Mouse (Mus musculus) midbrain, embryonic 14.5 days (tissue): ENCODE results near the gene Apoa2. TPM values are rescaled to one million over a fixed set of nuclear protein-coding genes. Genes with fewer than 3 reads are reported as not detected.

ENCODE experiments used
- ATAC-seq: fragments of 200-750 bp; cut with Nextera tagmentation; 2 replicates; pipeline ENCODE4 v1.8.0; 2017; ENCODE audit warnings: moderate number of reproducible peaks, moderate library complexity; ENCODE audit not compliant: low FRiP score, low TSS enrichment
- DNase-seq: peaks from one replicate; pipeline ENCODE4 v3.0.0-alpha.2; 2015
- H3K27ac ChIP-seq: fragments of 300-500 bp; sonication (generic); replicated peaks from 2 replicates; pipeline ENCODE4 v1.5.1; 2014; ENCODE audit warnings: mild to moderate bottlenecking, low read depth, low read length, moderate library complexity
- H3K27me3 ChIP-seq: fragments of 300-500 bp; sonication (generic); 2 replicates; pipeline ENCODE4 v1.6.1; 2014; ENCODE audit warnings: low read length, control low read depth, mixed read lengths; ENCODE audit not compliant: control insufficient read depth, insufficient read depth
- H3K36me3 ChIP-seq: fragments of 300-500 bp; sonication (generic); 2 replicates; pipeline ENCODE4 v1.6.1; 2014; ENCODE audit warnings: low read length, control low read depth; ENCODE audit not compliant: control insufficient read depth, insufficient read depth
- H3K4me1 ChIP-seq: fragments of 300-500 bp; sonication (generic); 2 replicates; pipeline ENCODE4 v1.6.1; 2014; ENCODE audit warnings: mild to moderate bottlenecking, antibody characterized with exemption, low read length, control low read depth; ENCODE audit not compliant: control insufficient read depth, insufficient read depth
- H3K4me2 ChIP-seq: fragments of 300-500 bp; sonication (generic); 2 replicates; pipeline ENCODE4 v1.6.1; 2014; ENCODE audit warnings: mild to moderate bottlenecking, low read length, moderate library complexity
- H3K4me3 ChIP-seq: fragments of 300-500 bp; sonication (generic); replicated peaks from 2 replicates; pipeline ENCODE4 v1.5.1; 2014; ENCODE audit warnings: low read depth, low read length
- H3K9ac ChIP-seq: fragments of 300-500 bp; sonication (generic); replicated peaks from 2 replicates; pipeline ENCODE4 v1.6.1; 2014; ENCODE audit warnings: mild to moderate bottlenecking, low read length, moderate library complexity
- H3K9me3 ChIP-seq: fragments of 300-500 bp; sonication (generic); 2 replicates; pipeline ENCODE4 v1.6.1; 2016; ENCODE audit warnings: low read length, control low read depth, mixed read lengths; ENCODE audit not compliant: control insufficient read depth
- WGBS: fragments of 180-500 bp; shearing (Covaris S2); extraction: QIAGEN DNeasy Blood & Tissue Kit; methylation state at CpG from one replicate; pipeline ENCODE4 v1.1.7; 2014; 5-methylcytosine and 5-hydroxymethylcytosine counted together
- polyA plus RNA-seq: library from polyadenylated mRNA; unstranded; fragments of >200 nt; fragmentation: Nextera tagmentation; extraction: Ambion mirVana; gene quantifications from 2 replicates; pipeline ENCODE4 v1.2.1, GENCODE M21; 2014

Gene Apoa2
- polyA plus RNA-seq, 1 experiment from 2014 or later = 4.1 TPM

DNA sequence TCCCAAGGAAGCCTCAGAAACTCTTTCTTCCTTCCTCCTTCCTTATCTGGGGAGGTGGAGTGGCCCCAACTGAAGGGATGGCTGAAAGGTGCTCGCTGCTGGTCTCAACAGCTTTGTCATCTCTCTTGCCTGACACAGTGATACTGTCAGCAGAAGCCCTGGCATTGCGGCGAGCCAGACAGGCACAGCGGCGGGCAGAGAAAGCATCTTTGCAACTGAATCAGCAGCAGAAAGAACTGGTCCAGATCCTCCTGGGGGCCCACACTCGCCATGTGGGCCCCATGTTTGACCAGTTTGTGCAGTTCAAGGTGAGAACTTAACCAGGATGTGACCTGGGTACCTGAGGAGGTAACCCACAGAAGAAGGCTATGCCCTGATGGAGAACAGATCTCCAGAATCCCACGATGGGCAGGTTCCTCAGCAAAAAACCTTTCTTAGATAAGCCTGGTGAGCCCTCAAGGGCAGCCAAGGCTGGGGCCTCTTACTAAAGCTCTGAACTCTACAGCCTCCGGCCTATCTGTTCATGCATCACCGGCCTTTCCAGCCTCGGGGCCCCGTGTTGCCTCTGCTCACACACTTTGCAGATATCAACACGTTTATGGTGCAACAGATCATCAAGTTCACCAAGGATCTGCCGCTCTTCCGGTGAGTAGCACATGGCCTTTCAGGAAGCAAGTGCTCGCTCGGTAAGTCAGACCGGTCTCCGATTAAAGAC, 8.5 kb upstream of the Apoa2 start:
- Histone ChIP-seq H3K9ac (no peak overlapping the region), H3K9me3 (no peaks in the 10 kb centered on the region), H3K27me3 (no peaks in the 10 kb centered on the region), H3K36me3 (peaks cover 13% of the 10 kb centered on the region), H3K4me1 (peaks cover 9% of the 10 kb centered on the region), H3K4me3 (no peak overlapping the region), H3K4me2 (no peak overlapping the region), H3K27ac (no peak overlapping the region)
- DNase-seq = no peak
- WGBS = 92% methylated on average over 18 of the region's 18 CpGs
- ATAC-seq = no peak

DNA sequence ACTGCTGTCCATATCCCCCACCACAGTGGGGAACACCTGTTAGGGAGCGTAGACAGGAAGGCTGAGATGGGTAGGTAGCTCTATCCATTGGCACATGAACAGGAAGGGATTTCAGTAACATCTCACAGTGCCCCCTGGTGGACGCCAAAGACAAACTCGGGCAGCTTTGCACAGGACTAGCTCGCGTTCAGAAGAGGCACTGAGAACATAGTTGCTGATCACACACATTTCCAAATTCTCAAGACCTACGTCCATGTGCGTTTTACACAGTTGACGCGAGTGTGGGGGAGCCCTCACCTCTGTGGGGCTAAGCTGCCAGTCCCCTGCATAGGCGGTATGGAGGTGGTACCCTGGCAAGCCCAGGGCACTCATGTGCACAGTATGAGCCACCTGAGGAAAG, 4.0 kb upstream of the Apoa2 start:
- Histone ChIP-seq H3K27me3 (no peaks in the 10 kb centered on the region), H3K9ac (no peak overlapping the region), H3K9me3 (no peaks in the 10 kb centered on the region), H3K27ac (no peak overlapping the region), H3K4me2 (peak overlapping the region; percentile 86), H3K36me3 (peaks cover 13% of the 10 kb centered on the region), H3K4me1 (peaks cover 13% of the 10 kb centered on the region), H3K4me3 (peak overlapping the region; percentile 66; the same call in 1 of the 2 replicates)
- WGBS = 4% methylated on average over 10 of the region's 10 CpGs
- DNase-seq (peak; percentile 94), ATAC-seq (peak; percentile 32)

DNA sequence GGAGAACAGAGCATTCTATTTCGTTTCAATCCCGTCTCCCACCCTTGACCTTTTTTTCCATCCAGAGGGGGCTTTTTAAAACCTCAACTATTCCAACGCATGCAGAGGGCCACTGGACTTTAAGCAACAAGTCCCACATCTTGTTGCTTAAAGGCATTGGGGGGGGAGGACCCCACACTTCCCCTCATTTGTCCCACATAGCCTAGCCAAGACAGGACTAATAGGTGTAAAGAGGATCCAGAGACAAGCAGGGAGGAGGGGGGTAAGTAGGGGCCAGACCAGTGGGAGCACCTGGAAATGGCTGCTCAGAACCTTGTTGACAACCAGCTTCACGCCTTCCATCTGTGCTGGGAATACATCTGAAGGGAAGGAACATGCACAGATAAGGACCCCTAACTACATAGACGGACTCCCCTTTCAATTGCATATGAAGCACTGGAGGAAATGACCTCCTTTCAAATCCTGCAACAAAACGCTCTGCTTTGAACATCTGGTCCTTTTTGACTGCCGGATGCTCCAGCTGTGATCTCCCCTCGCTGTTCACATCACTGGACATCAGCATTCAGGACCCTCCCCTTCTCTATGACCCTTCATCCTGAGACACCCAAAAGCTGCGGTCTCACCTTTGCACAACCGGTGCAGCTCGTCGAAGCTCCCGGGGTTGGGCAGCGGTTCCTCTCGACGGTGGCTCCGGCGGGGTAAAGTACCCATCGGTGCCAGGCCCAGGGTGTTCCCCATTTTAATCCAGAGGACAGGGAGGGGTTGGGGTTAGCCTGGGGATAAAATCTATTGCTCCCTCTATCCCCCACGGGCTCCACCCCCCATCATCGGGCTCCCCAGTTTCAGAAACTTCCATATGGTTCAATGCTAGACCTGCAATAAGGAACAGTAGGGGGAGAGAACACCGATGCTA, 3.3 kb upstream of the Apoa2 start:
- H3K4me3 ChIP-seq = peak overlapping the region; percentile 66
- H3K9me3 ChIP-seq = no peaks in the 10 kb centered on the region
- H3K27me3 ChIP-seq = no peaks in the 10 kb centered on the region
- peak overlapping the region; percentile 72; the same call in 1 of the 2 replicates for H3K27ac ChIP-seq
- 6% methylated on average over 22 of the region's 22 CpGs for WGBS
- no peak for ATAC-seq
- H3K4me2 ChIP-seq = peak overlapping the region; percentile 86
- H3K36me3 ChIP-seq = peaks cover 13% of the 10 kb centered on the region
- peaks cover 13% of the 10 kb centered on the region for H3K4me1 ChIP-seq
- DNase-seq = no peak
- H3K9ac ChIP-seq = peak overlapping the region; percentile 63

DNA sequence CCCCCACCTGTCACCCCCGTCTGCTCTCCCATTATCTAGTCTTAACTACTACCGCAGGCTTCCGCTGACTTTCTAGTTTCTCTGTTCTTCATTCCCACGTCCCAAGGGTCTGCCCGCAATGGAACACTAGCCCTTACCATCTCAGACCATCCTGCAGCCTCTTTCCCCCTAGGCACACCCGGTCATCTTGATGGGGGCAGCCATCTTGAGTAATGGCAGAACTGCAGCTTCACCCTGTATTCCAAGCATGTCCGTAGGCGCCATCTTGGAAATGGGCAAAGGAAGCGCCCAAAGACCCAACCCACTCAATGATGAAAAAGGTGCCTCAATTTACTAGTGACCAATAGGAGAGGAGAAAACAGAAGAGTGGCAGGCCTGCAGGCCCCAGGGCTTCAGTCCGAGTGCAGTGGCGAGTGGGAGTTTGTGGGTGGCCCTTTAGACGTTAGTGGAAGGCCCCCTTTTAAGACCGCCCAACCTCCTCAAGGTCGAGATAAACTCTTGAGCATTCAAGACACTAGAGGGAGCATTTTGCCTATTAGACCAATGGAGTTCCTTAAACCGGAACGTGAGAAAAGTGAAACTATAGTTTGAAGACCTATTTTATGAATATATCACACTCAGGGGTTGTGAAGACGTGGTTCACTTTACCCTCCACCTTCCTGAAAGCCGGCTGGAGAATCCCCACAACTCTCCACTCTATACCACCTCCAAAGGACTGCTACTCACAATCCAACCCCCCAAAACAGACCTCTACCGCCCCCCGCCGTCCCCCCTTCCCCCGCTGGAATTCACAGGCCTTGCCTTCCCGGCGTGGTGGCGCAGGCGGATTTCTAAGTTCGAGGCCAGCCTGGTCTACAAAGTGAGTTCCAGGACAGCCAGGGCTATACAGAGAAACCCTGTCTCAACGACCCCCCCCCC, 2.4 kb upstream of the Apoa2 start, which contains the start of gene Tomm40l:
Gene Tomm40l (minus strand): TSS at position 277 of the 918 bp plus-strand sequence.
- WGBS = 3% methylated on average over 28 of the region's 28 CpGs
- no peaks in the 10 kb centered on the region for H3K27me3 ChIP-seq
- H3K9ac ChIP-seq = peak within 1 kb of the TSS; percentile 63
- peak within 1 kb of the TSS; percentile 66 for H3K4me3 ChIP-seq
- peak within 1 kb of the TSS; percentile 86 for H3K4me2 ChIP-seq
- peak within 1 kb of the TSS; percentile 72 for H3K27ac ChIP-seq
- DNase-seq = peak; percentile 96
- peak; percentile 96 for ATAC-seq
- peaks cover 13% of the 10 kb centered on the region for H3K4me1 ChIP-seq
- no peaks in the 10 kb centered on the region for H3K9me3 ChIP-seq
- H3K36me3 ChIP-seq = peaks cover 13% of the 10 kb centered on the region

DNA sequence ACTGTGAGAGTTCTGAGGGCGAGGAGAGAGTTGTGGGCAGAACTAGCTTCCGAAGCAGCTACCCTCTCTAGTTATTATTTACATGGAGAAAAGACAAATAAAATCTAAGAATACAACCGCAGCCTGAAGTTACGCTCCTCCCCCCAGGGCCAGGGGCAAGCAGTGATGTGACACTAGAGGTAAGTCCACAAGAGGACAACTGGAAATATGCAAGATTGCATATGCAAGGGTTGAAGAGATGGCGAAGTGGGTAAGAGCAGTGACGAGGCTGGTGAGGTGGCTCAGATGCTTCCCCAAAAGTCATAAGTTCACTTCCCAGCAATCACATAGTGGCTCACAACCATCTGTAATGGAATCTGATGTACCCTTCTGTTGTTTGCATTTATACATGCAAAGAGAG, 1.7 kb upstream of the Apoa2 start:
- Histone ChIP-seq H3K9me3 (no peaks in the 10 kb centered on the region), H3K9ac (no peak overlapping the region), H3K27ac (peak overlapping the region; percentile 55; the same call in 1 of the 2 replicates), H3K4me3 (peak overlapping the region; percentile 66; the same call in 1 of the 2 replicates), H3K36me3 (peaks cover 10% of the 10 kb centered on the region), H3K4me1 (peaks cover 13% of the 10 kb centered on the region), H3K27me3 (no peaks in the 10 kb centered on the region), H3K4me2 (peak overlapping the region; percentile 86)
- DNase-seq (no peak), ATAC-seq (no peak)
- WGBS = 83% methylated on average over 6 of the region's 6 CpGs

DNA sequence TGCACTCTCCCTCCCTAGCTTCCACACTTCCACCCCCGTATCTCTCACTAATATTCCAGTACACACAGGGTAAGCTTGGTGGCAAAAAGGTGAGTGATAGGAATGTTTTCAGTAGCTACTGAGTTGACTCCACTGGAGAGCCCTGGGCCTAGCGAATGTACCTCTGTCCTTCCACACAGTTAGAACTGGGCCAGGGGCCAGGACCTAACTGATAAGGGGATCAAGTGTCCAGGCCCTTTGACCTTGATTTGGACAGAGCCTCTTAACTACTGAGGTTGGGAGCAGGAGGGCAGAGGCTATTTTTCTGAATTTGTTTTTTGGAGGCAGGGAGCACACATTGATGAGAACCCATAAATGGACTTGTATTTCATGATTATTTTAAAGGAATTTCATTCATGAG, 1.1 kb upstream of the Apoa2 start:
- no peak overlapping the region for H3K9ac ChIP-seq
- peaks cover 6% of the 10 kb centered on the region for H3K36me3 ChIP-seq
- H3K9me3 ChIP-seq = no peaks in the 10 kb centered on the region
- H3K27me3 ChIP-seq = no peaks in the 10 kb centered on the region
- no peak overlapping the region for H3K4me2 ChIP-seq
- no peak overlapping the region for H3K4me3 ChIP-seq
- ATAC-seq = no peak
- H3K4me1 ChIP-seq = peaks cover 13% of the 10 kb centered on the region
- DNase-seq = no peak
- 93% methylated on average over 2 of the region's 2 CpGs for WGBS
- no peak overlapping the region for H3K27ac ChIP-seq

DNA sequence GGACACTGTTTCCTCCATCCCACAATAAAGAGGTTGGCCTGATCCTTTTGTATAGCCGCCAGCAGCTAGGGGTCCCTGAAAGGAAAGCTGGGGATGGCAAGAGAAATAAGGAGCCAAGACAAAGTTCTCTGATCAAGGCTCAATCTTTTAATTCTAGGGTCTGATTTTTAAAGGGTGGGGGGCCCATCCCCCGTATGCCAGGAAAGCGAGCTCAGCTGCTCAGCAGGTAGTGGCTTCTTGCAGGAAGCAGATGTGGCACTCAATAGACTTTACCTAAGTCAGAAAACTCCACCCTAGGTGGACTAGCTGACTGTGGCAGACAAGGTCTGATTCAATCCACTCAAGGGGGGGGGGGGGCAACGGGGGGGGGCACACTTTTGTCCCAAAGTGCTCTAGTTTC, 1.9 kb downstream of the Apoa2 start:
- no peaks in the 10 kb centered on the region for H3K27me3 ChIP-seq
- no peak overlapping the region for H3K4me2 ChIP-seq
- no peak overlapping the region for H3K9ac ChIP-seq
- ATAC-seq = no peak
- WGBS = 52% methylated on average over 4 of the region's 4 CpGs
- no peak overlapping the region for H3K4me3 ChIP-seq
- no peak for DNase-seq
- H3K36me3 ChIP-seq = no peaks in the 10 kb centered on the region
- H3K4me1 ChIP-seq = peaks cover under 1% of the 10 kb centered on the region; the same call in 1 of the 2 replicates
- H3K27ac ChIP-seq = no peak overlapping the region
- no peaks in the 10 kb centered on the region for H3K9me3 ChIP-seq

DNA sequence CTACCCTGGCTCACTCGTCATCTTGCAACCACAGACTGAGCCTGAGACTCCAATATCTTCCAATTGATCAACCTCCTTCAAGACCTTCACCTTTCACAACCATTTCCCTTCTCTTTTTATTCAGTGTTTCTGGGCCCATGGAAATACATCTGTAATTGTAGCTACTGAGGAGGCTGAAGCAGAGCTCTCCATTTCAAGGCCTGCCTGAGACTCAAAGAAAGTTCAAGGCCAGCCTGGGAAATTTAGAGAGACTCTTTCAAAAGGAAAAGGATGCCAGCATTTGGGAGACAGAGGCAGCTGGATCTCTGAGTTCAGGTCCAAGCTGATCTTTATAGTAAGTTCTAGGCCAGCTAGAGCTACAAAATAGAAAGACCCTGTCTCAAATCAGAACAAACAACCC, 3.0 kb downstream of the Apoa2 start:
- no peaks in the 10 kb centered on the region for H3K27me3 ChIP-seq
- H3K27ac ChIP-seq = no peak overlapping the region
- no peak overlapping the region for H3K4me2 ChIP-seq
- H3K4me3 ChIP-seq = no peak overlapping the region
- no peaks in the 10 kb centered on the region for H3K9me3 ChIP-seq
- H3K9ac ChIP-seq = no peak overlapping the region
- H3K4me1 ChIP-seq = no peaks in the 10 kb centered on the region
- H3K36me3 ChIP-seq = no peaks in the 10 kb centered on the region
- DNase-seq (no peak), ATAC-seq (no peak)
- 79% methylated on average over 1 of the region's 1 CpGs for WGBS
